Mouse (Mus musculus): ENCODE results near the gene Stard13. TPM values are rescaled to one million over a fixed set of nuclear protein-coding genes. Genes with fewer than 3 reads are reported as not detected.

Gene Stard13
- polyA plus RNA-seq, 1 experiment, result 9.2 TPM

GRCm38 (mm10) chr5:151004216-151004755 is 229.3 kb downstream of the Stard13 start:
- H3K27ac ChIP-seq (ENCODE audit: insufficient read depth, low read length), result no peak overlapping the region
- TF ChIP-seq POLR2A (IDR thresholded peaks at IDR 0.05; ENCODE audit: extremely low read depth, insufficient read depth, low read length), result no peak
- TF ChIP-seq CTCF (IDR thresholded peaks at IDR 0.05; ENCODE audit: extremely low read depth, insufficient read depth, low read length), result no peak
- no peak overlapping the region for H3K4me3 ChIP-seq (ENCODE audit: insufficient read depth, low read length)
- no peaks in the 10 kb centered on the region for H3K4me1 ChIP-seq (ENCODE audit: control insufficient read depth, insufficient read depth, low read length)

- H3K4me3 ChIP-seq (ENCODE audit: insufficient read depth, low read length), result no peak overlapping the region
Observed at GRCm38 (mm10) chr5:151002051-151002450, 231.6 kb downstream of the Stard13 start.

GRCm38 (mm10) chr5:151001111-151001510 is 232.5 kb downstream of the Stard13 start:
- Histone ChIP-seq H3K4me3 (ENCODE audit: insufficient read depth, low read length) (no peak overlapping the region), H3K4me1 (ENCODE audit: control insufficient read depth, insufficient read depth, low read length) (no peaks in the 10 kb centered on the region), H3K27ac (ENCODE audit: insufficient read depth, low read length) (no peak overlapping the region)
- TF ChIP-seq POLR2A (IDR thresholded peaks at IDR 0.05; ENCODE audit: extremely low read depth, insufficient read depth, low read length) (no peak), CTCF (IDR thresholded peaks at IDR 0.05; ENCODE audit: extremely low read depth, insufficient read depth, low read length) (no peak)

More at GRCm38 (mm10) chr5:151002051-151002450, 231.6 kb downstream of the Stard13 start:
- no peak overlapping the region for H3K27ac ChIP-seq (ENCODE audit: insufficient read depth, low read length)
- no peaks in the 10 kb centered on the region for H3K4me1 ChIP-seq (ENCODE audit: control insufficient read depth, insufficient read depth, low read length)
- TF ChIP-seq POLR2A (IDR thresholded peaks at IDR 0.05; ENCODE audit: extremely low read depth, insufficient read depth, low read length), result no peak

GRCm38 (mm10) chr5:150996586-150996985 is 237.1 kb downstream of the Stard13 start:
- Histone ChIP-seq H3K4me3 (ENCODE audit: insufficient read depth, low read length) (no peak overlapping the region), H3K4me1 (ENCODE audit: control insufficient read depth, insufficient read depth, low read length) (no peaks in the 10 kb centered on the region), H3K27ac (ENCODE audit: insufficient read depth, low read length) (no peak overlapping the region)
- TF ChIP-seq CTCF (IDR thresholded peaks at IDR 0.05; ENCODE audit: extremely low read depth, insufficient read depth, low read length), result no peak
- no peak for TF ChIP-seq POLR2A (IDR thresholded peaks at IDR 0.05; ENCODE audit: extremely low read depth, insufficient read depth, low read length)

- TF ChIP-seq POLR2A (IDR thresholded peaks at IDR 0.05; ENCODE audit: extremely low read depth, insufficient read depth, low read length) (no peak), CTCF (IDR thresholded peaks at IDR 0.05; ENCODE audit: extremely low read depth, insufficient read depth, low read length) (no peak)
- H3K27ac ChIP-seq (ENCODE audit: insufficient read depth, low read length), result no peak overlapping the region
- no peaks in the 10 kb centered on the region for H3K4me1 ChIP-seq (ENCODE audit: control insufficient read depth, insufficient read depth, low read length)
- H3K4me3 ChIP-seq (ENCODE audit: insufficient read depth, low read length), result no peak overlapping the region
Observed at GRCm38 (mm10) chr5:150994096-150994495, 239.5 kb downstream of the Stard13 start.

Other genes starting within 250 kb of the Stard13 start
- gene Gm42906, start 194.3 kb upstream of the Stard13 start, polyA plus RNA-seq (2012; rRNA removed), result not detected in 2 replicates